ENCODE assay signal across 14 mouse cellular contexts in the genomic region with DNA sequence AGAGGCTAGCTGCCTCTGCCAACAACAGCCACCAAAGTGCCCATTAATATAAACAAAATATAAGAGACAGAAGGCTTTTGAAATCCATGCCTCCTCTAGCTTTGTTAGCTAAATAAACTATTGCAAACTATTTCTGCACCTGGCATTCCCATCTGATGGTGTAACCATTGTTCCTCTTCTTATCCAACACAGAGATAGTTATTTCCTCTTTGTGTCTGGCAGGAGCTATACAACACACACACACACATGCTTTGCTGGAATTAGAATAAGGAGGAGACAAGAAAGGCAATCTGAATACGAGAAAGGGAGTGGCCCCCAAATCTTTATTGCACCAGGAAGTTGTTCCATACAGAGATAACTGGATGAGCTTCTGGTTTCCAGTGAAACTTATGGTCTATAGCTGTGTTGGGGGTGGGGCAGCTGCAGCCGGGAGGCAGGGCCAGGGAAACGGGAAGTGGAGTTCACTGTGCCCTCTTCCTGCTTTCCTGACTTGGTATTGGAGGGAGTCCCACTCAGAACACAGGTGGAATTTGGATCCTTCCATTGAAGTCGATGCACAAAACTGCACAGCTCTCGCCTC.
DNase-seq lines count a peak whose midpoint lies in the region; ATAC-seq lines count a peak whose summit lies in the region.
"Had no signal": no experiment of that assay in that cellular context is flagged by ENCODE, and none has a peak within 500 bp of the region (broad histone marks: within the 10 kb centered on the region; RNA-seq: fewer than 3 reads in every experiment).

No protein-coding gene starts in this region.

- no peaks in the 10 kb centered on the region for H3K27me3 ChIP-seq in heart, embryonic 11.5 days (ENCODE audit: control insufficient read depth, insufficient read depth, low read length)
- H3K27me3 ChIP-seq in intestine, embryonic 16.5 days (replicated peaks; ENCODE audit: control insufficient read depth, insufficient read depth, low read length) = no peaks in the 10 kb centered on the region
- H3K27me3 ChIP-seq: liver, embryonic 13.5 days had no signal

- WGBS in heart, embryonic 11.5 days (ENCODE audit: insufficient replicate concordance) = 54% methylated on average over 5 of the region's 5 CpGs
- WGBS in intestine, embryonic 16.5 days = 43% methylated on average over 5 of the region's 5 CpGs

- H3K4me1 ChIP-seq in heart, embryonic 11.5 days (ENCODE audit: control insufficient read depth, insufficient read depth, low read length) = 0 out of 2 replicates have a peak, but pooled peaks cover 3% of the 10 kb centered on the region
- peaks cover 9% of the 10 kb centered on the region; the same call in 1 of the 2 replicates for H3K4me1 ChIP-seq in intestine, embryonic 16.5 days (ENCODE audit: control insufficient read depth, insufficient read depth, low read length)

- no peak overlapping the region for H3K4me2 ChIP-seq in heart, embryonic 11.5 days
- H3K4me2 ChIP-seq in intestine, embryonic 16.5 days (ENCODE audit: low read depth, low read length) = peak overlapping the region; percentile 28; the same call in 1 of the 2 replicates
- H3K4me2 ChIP-seq: liver, embryonic 13.5 days had no signal

- H3K9me3 ChIP-seq in heart, embryonic 11.5 days (replicated peaks; ENCODE audit: control insufficient read depth, low read length) = no peaks in the 10 kb centered on the region
- H3K9me3 ChIP-seq in intestine, embryonic 16.5 days (ENCODE audit: control insufficient read depth, low read length) = no peaks in the 10 kb centered on the region
- H3K9me3 ChIP-seq: liver, embryonic 13.5 days had no signal

- peak; percentile 96 for DNase-seq in heart, adult 11 months
- DNase-seq in gonadal fat pad, adult 2 months (ENCODE audit: low read depth) = peak; percentile 26
- DNase-seq in lung, postnatal 36 days = peak; percentile 47
- no peak for DNase-seq in spleen, postnatal 14 days (ENCODE audit: low spot score in 2 of 2)
- no peak for DNase-seq in embryo, embryonic 11 days
- no peak for DNase-seq in spleen, postnatal 36 days (ENCODE audit: low spot score in 2 of 2)
- DNase-seq: adrenal gland, postnatal 25 days; cerebellum, postnatal 14 days; gastrocnemius, postnatal 10 days; liver, embryonic 13.5 days had no signal

- no peak overlapping the region for H3K4me3 ChIP-seq in heart, embryonic 11.5 days (ENCODE audit: low read depth, low read length)
- no peak overlapping the region for H3K4me3 ChIP-seq in intestine, embryonic 16.5 days (ENCODE audit: low read length)
- H3K4me3 ChIP-seq: erythroblast, embryonic 14.5 days; liver, embryonic 13.5 days; myocyte had no signal

- H3K36me3 ChIP-seq in heart, embryonic 11.5 days (ENCODE audit: control insufficient read depth, insufficient read depth, low read length) = no peaks in the 10 kb centered on the region
- H3K36me3 ChIP-seq in intestine, embryonic 16.5 days (ENCODE audit: control insufficient read depth, insufficient read depth, low read length) = no peaks in the 10 kb centered on the region
- H3K36me3 ChIP-seq: liver, embryonic 13.5 days had no signal

- no peak overlapping the region for H3K9ac ChIP-seq in heart, embryonic 11.5 days (ENCODE audit: low read depth, low read length)
- H3K9ac ChIP-seq in intestine, embryonic 16.5 days (ENCODE audit: low read depth, low read length) = no peak overlapping the region
- H3K9ac ChIP-seq: liver, embryonic 13.5 days had no signal

- ATAC-seq in heart, embryonic 11.5 days (replicated peaks; ENCODE audit: insufficient number of reproducible peaks, low FRiP score, low TSS enrichment) = no peak
- peak; percentile 91 for ATAC-seq in intestine, embryonic 16.5 days

- no peak overlapping the region for H3K27ac ChIP-seq in heart, embryonic 11.5 days (ENCODE audit: low read depth, low read length)
- H3K27ac ChIP-seq in intestine, embryonic 16.5 days (ENCODE audit: low read length) = peak overlapping the region; percentile 74
- H3K27ac ChIP-seq: liver, embryonic 13.5 days had no signal

Comparison
In these comparisons a context has a peak if more than half of its experiments do, and no peak if none do; other contexts are left out.
1. DNase-seq: peak in heart, adult 11 months (single experiment), gonadal fat pad, adult 2 months (single experiment) and lung, postnatal 36 days (single experiment); none in spleen, postnatal 14 days (0 of 2), embryo, embryonic 11 days (single experiment) and spleen, postnatal 36 days (0 of 2).